Mouse (Mus musculus): ENCODE data around the gene Ndufb10.

- peak; percentile 32 for TF ChIP-seq CTCF (IDR thresholded peaks at IDR 0.05)
- no peak for TF ChIP-seq EP300 (IDR thresholded peaks at IDR 0.05; ENCODE audit: insufficient read depth, low read depth, low read length)
Observed at GRCm38 (mm10) chr17:24725637-24726390, 1.5 kb upstream of the Ndufb10 start.
